Comparison of ENCODE assay signal across 27 mouse cellular contexts in genomic region chr4:3053496-3054216, GRCm38 (mm10).
A peak's percentile ranks its signal among the peaks of the same experiment; 100 is the strongest.
DNase-seq lines count a peak whose midpoint lies in the region; ATAC-seq and TF ChIP-seq lines count a peak whose summit lies in the region.
"Had no signal": no experiment of that assay in that cellular context is flagged by ENCODE, and none has a peak within 500 bp of the region (broad histone marks: within the 10 kb centered on the region; RNA-seq: fewer than 3 reads in every experiment).

No protein-coding gene starts in this region.

- intact Hi-C loops in heart, postnatal 14 days (cut with DNase I) = no loop called here

- no peak overlapping the region for H3K27ac ChIP-seq in heart, embryonic 11.5 days (ENCODE audit: low read depth, low read length)
- H3K27ac ChIP-seq: embryonic facial prominence, embryonic 15.5 days; hindbrain, embryonic 10.5 days; hindbrain, postnatal 0 days; left cerebral cortex, adult 2 months; macrophage; midbrain, embryonic 13.5 days; neural tube, embryonic 15.5 days; stomach, postnatal 0 days had no signal

- H3K9me3 ChIP-seq in heart, embryonic 11.5 days (replicated peaks; ENCODE audit: control insufficient read depth, low read length) = peaks cover 71% of the 10 kb centered on the region

- DNase-seq in cerebellum, adult 11-12 months = peak; percentile 1
- no peak for DNase-seq in cerebellum, adult 18-20 months
- no peak for DNase-seq in heart, postnatal 14 days
- peak; percentile 2 for DNase-seq in lung, adult 2 months
- DNase-seq in lung, postnatal 14 days = no peak
- peak; percentile 25 for DNase-seq in testis, postnatal 10 days (ENCODE audit: low spot score)
- no peak for DNase-seq in testis, postnatal 14 days (ENCODE audit: low spot score)
- DNase-seq: adrenal gland, postnatal 10 days; cerebellum, postnatal 14 days; embryo, embryonic 11 days; kidney, adult 11 months; kidney, postnatal 14 days; layer of hippocampus, adult 9-11 months; left cerebral cortex, postnatal 4 days; retina, postnatal 1 day; thymus, postnatal 36 days had no signal

- TF ChIP-seq CTCF in lung, adult 2 months (IDR thresholded peaks at IDR 0.05; ENCODE audit: insufficient read depth, low read length) = no peak

- WGBS in heart, embryonic 11.5 days (ENCODE audit: insufficient replicate concordance) = 83% methylated on average over 2 of the region's 2 CpGs
- 85% methylated on average over 2 of the region's 2 CpGs for WGBS in lung, adult 2 months

- H3K4me2 ChIP-seq in heart, embryonic 11.5 days = no peak overlapping the region
- H3K4me2 ChIP-seq: embryonic facial prominence, embryonic 15.5 days; heart, embryonic 12.5 days; midbrain, embryonic 13.5 days; neural tube, embryonic 15.5 days had no signal

- no peak overlapping the region for H3K4me3 ChIP-seq in heart, embryonic 11.5 days (ENCODE audit: low read depth, low read length)
- no peak overlapping the region for H3K4me3 ChIP-seq in lung, adult 2 months (replicated peaks; ENCODE audit: extremely low read depth, low read depth, low read length)
- H3K4me3 ChIP-seq: embryonic facial prominence, embryonic 15.5 days; heart, embryonic 12.5 days; hindbrain, embryonic 10.5 days; left cerebral cortex, adult 2 months; midbrain, embryonic 13.5 days; neural tube, embryonic 15.5 days had no signal

- H3K4me1 ChIP-seq in heart, embryonic 11.5 days (ENCODE audit: control insufficient read depth, insufficient read depth, low read length) = no peaks in the 10 kb centered on the region
- no peaks in the 10 kb centered on the region for H3K4me1 ChIP-seq in lung, adult 2 months (ENCODE audit: control insufficient read depth, insufficient read depth, low read length)
- H3K4me1 ChIP-seq: embryonic facial prominence, embryonic 15.5 days; heart, embryonic 12.5 days; hindbrain, embryonic 10.5 days; midbrain, embryonic 13.5 days; neural tube, embryonic 15.5 days had no signal

- TF ChIP-seq POLR2A in lung, adult 2 months (IDR thresholded peaks at IDR 0.05; ENCODE audit: borderline replicate concordance, extremely low read depth, low read depth, low read length) = no peak

- ATAC-seq in heart, embryonic 11.5 days (replicated peaks; ENCODE audit: insufficient number of reproducible peaks, low FRiP score, low TSS enrichment) = 0 out of 2 replicates have a peak, but pooled peaks have one; percentile 11
- ATAC-seq: activated CD4-positive, CD25-positive, alpha-beta regulatory T cell, adult 4 months; hindbrain, postnatal 0 days had no signal

- no peaks in the 10 kb centered on the region for H3K27me3 ChIP-seq in heart, embryonic 11.5 days (ENCODE audit: control insufficient read depth, insufficient read depth, low read length)
- H3K27me3 ChIP-seq: embryonic facial prominence, embryonic 15.5 days; heart, embryonic 12.5 days; midbrain, embryonic 13.5 days; neural tube, embryonic 15.5 days had no signal

- no peak overlapping the region for H3K9ac ChIP-seq in heart, embryonic 11.5 days (ENCODE audit: low read depth, low read length)
- H3K9ac ChIP-seq: embryonic facial prominence, embryonic 15.5 days; heart, embryonic 12.5 days; midbrain, embryonic 13.5 days; neural tube, embryonic 15.5 days had no signal

- peaks cover 6% of the 10 kb centered on the region for H3K36me3 ChIP-seq in heart, embryonic 11.5 days (ENCODE audit: control insufficient read depth, insufficient read depth, low read length)
- H3K36me3 ChIP-seq: embryonic facial prominence, embryonic 15.5 days; heart, embryonic 12.5 days; hindbrain, embryonic 10.5 days; midbrain, embryonic 13.5 days; neural tube, embryonic 15.5 days had no signal

Comparison
In these comparisons a context has a peak if more than half of its experiments do, and no peak if none do; other contexts are left out.
1. DNase-seq: peak in cerebellum, adult 11-12 months (single experiment), lung, adult 2 months (single experiment) and testis, postnatal 10 days (single experiment); none in cerebellum, adult 18-20 months (0 of 2), heart, postnatal 14 days (0 of 2), lung, postnatal 14 days (single experiment) and testis, postnatal 14 days (single experiment).